In the genomic region with DNA sequence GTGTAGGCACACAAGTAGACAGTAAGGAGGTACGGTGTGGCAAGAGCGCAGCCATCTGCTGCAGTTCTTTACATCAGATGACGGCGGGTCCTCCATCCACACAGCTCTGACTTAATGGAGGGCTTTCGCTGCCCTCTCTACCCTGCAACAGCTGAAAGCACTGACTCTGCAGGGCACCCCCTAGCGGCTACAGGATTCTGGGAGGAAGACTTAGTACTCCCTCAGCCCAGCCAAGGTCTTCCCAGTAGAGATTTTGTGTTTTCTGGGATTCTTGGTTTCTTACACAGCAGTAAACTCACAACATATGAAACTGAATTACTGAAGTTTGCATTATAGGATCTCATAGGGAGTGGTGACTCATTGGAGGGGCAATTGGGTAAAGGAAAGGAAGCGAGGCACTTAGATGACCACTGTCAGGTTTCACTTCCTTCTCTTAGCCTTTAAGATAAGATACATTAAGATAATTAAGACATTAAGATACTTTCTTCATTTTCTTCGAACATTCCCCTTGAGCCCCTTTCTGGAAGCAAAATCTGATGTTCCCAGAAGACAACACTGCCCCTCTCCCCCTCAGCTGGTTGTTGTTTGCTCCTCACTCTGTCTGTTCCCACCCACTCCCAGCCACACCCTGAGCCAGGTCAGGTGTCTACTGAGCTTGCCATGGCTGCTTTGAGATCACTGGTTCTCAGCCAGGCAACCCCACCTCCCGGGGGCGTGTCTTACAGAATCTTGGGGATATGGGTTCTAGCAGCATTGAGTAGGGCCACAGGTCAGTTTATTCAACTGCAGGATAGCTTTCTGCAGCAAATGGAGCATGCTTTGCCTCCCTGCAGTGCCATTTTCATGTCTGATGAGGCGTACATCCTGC, we compare ENCODE assay signal across 10 mouse cellular contexts. TPM values are rescaled to one million over a fixed set of nuclear protein-coding genes. Genes with fewer than 3 reads are reported as not detected.
A peak's percentile ranks its signal among the peaks of the same experiment; 100 is the strongest.
DNase-seq lines count a peak whose midpoint lies in the region; ATAC-seq and TF ChIP-seq lines count a peak whose summit lies in the region.
"Had no signal": no experiment of that assay in that cellular context is flagged by ENCODE, and none has a peak within 500 bp of the region (broad histone marks: within the 10 kb centered on the region; RNA-seq: fewer than 3 reads in every experiment).

No protein-coding gene starts in this region.

- TF ChIP-seq POLR2A in thymus, adult 2 months (IDR thresholded peaks at IDR 0.05; ENCODE audit: control insufficient read depth, extremely low read depth, insufficient read depth, low read length, poor library complexity), result no peak

- H3K27me3 ChIP-seq in heart, embryonic 11.5 days (ENCODE audit: control insufficient read depth, insufficient read depth, low read length), result no peaks in the 10 kb centered on the region
- H3K27me3 ChIP-seq in thymus, adult 2 months (ENCODE audit: control insufficient read depth, insufficient read depth, low read length), result no peaks in the 10 kb centered on the region
- H3K27me3 ChIP-seq in liver, embryonic 15.5 days, result no peaks in the 10 kb centered on the region
- H3K27me3 ChIP-seq: neural tube, embryonic 15.5 days had no signal

- no peak for TF ChIP-seq CTCF in thymus, adult 2 months (IDR thresholded peaks at IDR 0.05; ENCODE audit: borderline replicate concordance, control insufficient read depth, extremely low read depth, insufficient read depth, low read length, poor library complexity)

- H3K9ac ChIP-seq in heart, embryonic 11.5 days (ENCODE audit: low read depth, low read length), result no peak overlapping the region
- H3K9ac ChIP-seq in liver, embryonic 15.5 days, result no peak overlapping the region
- H3K9ac ChIP-seq: hindbrain, embryonic 14.5 days; neural tube, embryonic 15.5 days had no signal

- WGBS in heart, embryonic 11.5 days (ENCODE audit: insufficient replicate concordance), result 67% methylated on average over 11 of the region's 11 CpGs
- WGBS in thymus, adult 2 months, result 88% methylated on average over 11 of the region's 11 CpGs
- 61% methylated on average over 11 of the region's 11 CpGs for WGBS in liver, embryonic 15.5 days (ENCODE audit: insufficient replicate concordance)

- no peak overlapping the region for H3K4me3 ChIP-seq in heart, embryonic 11.5 days (ENCODE audit: low read depth, low read length)
- H3K4me3 ChIP-seq in thymus, adult 2 months (ENCODE audit: control insufficient read depth, insufficient read depth, low read length), result no peak overlapping the region
- no peak overlapping the region for H3K4me3 ChIP-seq in liver, embryonic 15.5 days (replicated peaks)
- H3K4me3 ChIP-seq: neural tube, embryonic 15.5 days had no signal

- no peaks in the 10 kb centered on the region for H3K4me1 ChIP-seq in heart, embryonic 11.5 days (ENCODE audit: control insufficient read depth, insufficient read depth, low read length)
- no peaks in the 10 kb centered on the region for H3K4me1 ChIP-seq in thymus, adult 2 months (replicated peaks; ENCODE audit: control insufficient read depth, insufficient read depth, low read length)
- peaks cover 4% of the 10 kb centered on the region; the same call in 1 of the 2 replicates for H3K4me1 ChIP-seq in liver, embryonic 15.5 days (replicated peaks)
- H3K4me1 ChIP-seq: neural tube, embryonic 15.5 days had no signal

- peaks cover 3% of the 10 kb centered on the region; the same call in 1 of the 2 replicates for H3K36me3 ChIP-seq in heart, embryonic 11.5 days (ENCODE audit: control insufficient read depth, insufficient read depth, low read length)
- H3K36me3 ChIP-seq in thymus, adult 2 months (ENCODE audit: control insufficient read depth, insufficient read depth, low read length), result peaks cover 7% of the 10 kb centered on the region; the same call in 1 of the 2 replicates
- 0 out of 2 replicates have a peak, but pooled peaks cover 4% of the 10 kb centered on the region for H3K36me3 ChIP-seq in liver, embryonic 15.5 days (replicated peaks)

- ATAC-seq in heart, embryonic 11.5 days (replicated peaks; ENCODE audit: insufficient number of reproducible peaks, low FRiP score, low TSS enrichment), result no peak
- peak; percentile 40; the same call in 1 of the 2 replicates for ATAC-seq in liver, embryonic 15.5 days (ENCODE audit: insufficient read depth)

- no peak overlapping the region for H3K4me2 ChIP-seq in heart, embryonic 11.5 days
- H3K4me2 ChIP-seq in liver, embryonic 15.5 days, result no peak overlapping the region
- H3K4me2 ChIP-seq: hindbrain, embryonic 14.5 days; neural tube, embryonic 15.5 days had no signal

- no peaks in the 10 kb centered on the region for H3K9me3 ChIP-seq in heart, embryonic 11.5 days (replicated peaks; ENCODE audit: control insufficient read depth, low read length)
- no peaks in the 10 kb centered on the region for H3K9me3 ChIP-seq in liver, embryonic 15.5 days (replicated peaks)
- H3K9me3 ChIP-seq: neural tube, embryonic 15.5 days had no signal

- DNase-seq in heart, postnatal 4 days, result peak; percentile 49
- DNase-seq in thymus, adult 2 months, result peak; percentile 32
- no peak for DNase-seq in thymus, adult 18-20 months
- no peak for DNase-seq in yolk sac, embryonic 10.5 days (ENCODE audit: low spot score)
- DNase-seq in gastrocnemius, postnatal 25 days, result no peak
- no peak for DNase-seq in adrenal gland, adult 2 months

- no peak overlapping the region for H3K27ac ChIP-seq in heart, embryonic 11.5 days (ENCODE audit: low read depth, low read length)
- H3K27ac ChIP-seq in thymus, adult 2 months (ENCODE audit: control insufficient read depth, insufficient read depth, low read length), result no peak overlapping the region
- no peak overlapping the region for H3K27ac ChIP-seq in liver, embryonic 15.5 days (replicated peaks)
- H3K27ac ChIP-seq: hindbrain, embryonic 14.5 days; neural tube, embryonic 15.5 days had no signal

RNA-seq across cellular contexts. Expression of a gene that starts 10.3 kb away (rescaled TPM):
- total RNA-seq in heart, postnatal 4 days (2021), result 10 to 100 TPM; 10.3 TPM
- 2.5 and 3.9 TPM in 2 replicates for polyA plus RNA-seq in heart, embryonic 11.5 days (2014; fragmentation: Nextera tagmentation; extraction: Ambion mirVana)
- polyA plus RNA-seq in thymus, adult 2 months (2012; rRNA removed), result 3.0 and 3.2 TPM in 2 replicates
- 0.74 and 0.91 TPM in 2 replicates for polyA plus RNA-seq in liver, embryonic 15.5 days (2015; fragmentation: Nextera tagmentation; extraction: Ambion mirVana)
- total RNA-seq in gastrocnemius, postnatal 25 days (2021), result 1 to 10 TPM; 3.9 to 6.0 TPM
- total RNA-seq in adrenal gland, adult 2 months (2021), result 1 to 10 TPM; 1.8 to 4.2 TPM
- 1.7 and 1.8 TPM in 2 replicates for polyA plus RNA-seq in adrenal gland, adult 2 months (2012; rRNA removed)

RNA-seq across cellular contexts. Expression of a gene that starts 37.2 kb away (rescaled TPM):
- total RNA-seq in heart, postnatal 4 days (2021), result 10 to 100 TPM in 1 of 2 experiments, 1 to 10 TPM in 1; 9.6 to 11.1 TPM
- 12.9 and 15.8 TPM in 2 replicates for polyA plus RNA-seq in heart, embryonic 11.5 days (2014; fragmentation: Nextera tagmentation; extraction: Ambion mirVana)
- polyA plus RNA-seq in thymus, adult 2 months (2012; rRNA removed), result 9.4 and 13.1 TPM in 2 replicates
- polyA plus RNA-seq in liver, embryonic 15.5 days (2015; fragmentation: Nextera tagmentation; extraction: Ambion mirVana), result 6.7 and 7.0 TPM in 2 replicates
- 1 to 10 TPM; 3.8 to 4.8 TPM for total RNA-seq in gastrocnemius, postnatal 25 days (2021)
- total RNA-seq in adrenal gland, adult 2 months (2021), result 1 to 10 TPM; 8.6 to 9.2 TPM
- 2.9 and 3.2 TPM in 2 replicates for polyA plus RNA-seq in adrenal gland, adult 2 months (2012; rRNA removed)

Comparison
In these comparisons a context has a peak if more than half of its experiments do, and no peak if none do; other contexts are left out.
1. DNase-seq: peak in heart, postnatal 4 days (single experiment) and thymus, adult 2 months (single experiment); none in thymus, adult 18-20 months (0 of 2), yolk sac, embryonic 10.5 days (single experiment), gastrocnemius, postnatal 25 days (single experiment) and adrenal gland, adult 2 months (single experiment).